Mouse (Mus musculus): ENCODE measurements around the gene Atf7ip. TPM values are rescaled to one million over a fixed set of nuclear protein-coding genes. Genes with fewer than 3 reads are reported as not detected.

Gene Atf7ip
- polyA plus RNA-seq, 1 experiment from 2014 or later: 49.7 TPM

DNA sequence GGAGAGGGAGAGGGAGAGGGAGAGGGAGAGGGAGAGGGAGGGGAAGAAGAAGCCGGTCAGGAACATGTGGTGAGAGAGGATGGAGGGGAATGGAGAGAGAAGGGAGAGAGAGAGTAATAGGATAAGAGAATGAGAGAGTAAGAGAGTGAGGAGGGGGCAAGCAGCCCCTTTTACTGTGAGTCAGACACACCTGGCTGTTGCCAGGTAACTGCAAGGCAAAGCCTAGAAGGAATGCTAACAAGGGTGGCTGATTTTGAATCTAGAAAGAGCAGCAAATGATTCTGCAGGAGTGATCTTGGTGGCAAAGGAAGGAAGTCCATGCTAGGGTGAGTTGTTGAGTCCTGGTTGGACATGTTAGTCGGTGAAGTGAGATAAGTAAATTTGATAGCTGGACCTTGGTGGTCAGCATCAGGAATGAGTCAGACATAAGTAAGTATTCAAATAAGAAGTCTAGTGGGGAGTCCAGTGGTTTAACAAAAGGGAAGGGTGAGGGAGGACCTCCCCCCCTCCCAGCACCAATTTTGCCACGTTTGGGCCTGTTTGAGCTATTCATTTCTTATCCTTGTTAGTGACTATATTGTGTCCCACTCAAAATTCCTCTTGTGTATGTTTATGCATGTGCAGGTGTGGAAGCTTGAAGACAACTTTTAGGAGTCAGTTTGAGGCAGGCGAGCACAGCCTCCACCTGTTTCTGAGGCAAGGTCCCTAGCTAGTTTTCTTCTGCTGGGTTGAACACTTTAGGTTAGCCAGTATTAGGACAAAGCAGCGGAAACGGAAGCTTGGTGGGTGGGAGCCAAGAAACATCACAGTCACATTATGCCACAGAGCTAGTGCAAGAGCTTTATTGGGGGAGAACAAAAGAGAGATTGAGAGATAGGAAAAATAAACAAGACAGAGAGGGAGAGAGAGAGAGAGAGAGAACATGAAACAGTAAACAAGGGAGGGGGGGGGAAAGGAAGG, 15.2 kb upstream of the Atf7ip start:
- Histone ChIP-seq H3K36me3 (ENCODE audit: control insufficient read depth, insufficient read depth, low read length) (no peaks in the 10 kb centered on the region), H3K4me1 (ENCODE audit: control insufficient read depth, insufficient read depth, low read length) (no peaks in the 10 kb centered on the region), H3K27me3 (ENCODE audit: control insufficient read depth, insufficient read depth, low read length) (no peaks in the 10 kb centered on the region), H3K4me3 (ENCODE audit: low read depth, low read length) (no peak overlapping the region), H3K4me2 (no peak overlapping the region), H3K9me3 (replicated peaks; ENCODE audit: control insufficient read depth, low read length) (no peaks in the 10 kb centered on the region), H3K9ac (ENCODE audit: low read depth, low read length) (no peak overlapping the region), H3K27ac (ENCODE audit: low read depth, low read length) (no peak overlapping the region)
- ATAC-seq (replicated peaks; ENCODE audit: insufficient number of reproducible peaks, low FRiP score, low TSS enrichment): no peak
- whole genome bisulfite sequencing (ENCODE audit: insufficient replicate concordance): 61% methylated on average over 6 of the region's 6 CpGs

DNA sequence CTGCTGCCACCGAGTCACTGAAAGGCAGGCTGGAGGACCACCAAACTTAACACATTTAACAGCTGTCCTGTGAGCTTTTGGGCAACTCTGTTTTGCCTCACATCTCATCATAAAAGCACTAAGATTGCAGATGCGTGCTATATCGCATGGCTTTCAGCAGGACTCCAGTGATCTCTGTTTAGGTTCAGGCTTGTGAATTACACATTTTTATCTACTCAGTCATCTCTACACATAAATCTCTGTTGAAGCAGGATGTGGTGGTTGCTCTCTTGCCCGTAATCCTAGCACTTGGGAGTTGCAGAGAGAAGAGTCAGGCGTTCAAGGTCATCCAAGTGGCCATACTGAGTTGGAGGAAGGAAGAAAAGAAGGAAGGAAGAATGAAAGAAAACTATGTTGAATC, 14.3 kb upstream of the Atf7ip start:
- no peak overlapping the region for H3K27ac ChIP-seq (ENCODE audit: low read depth, low read length)
- ATAC-seq (replicated peaks; ENCODE audit: insufficient number of reproducible peaks, low FRiP score, low TSS enrichment): no peak
- H3K4me3 ChIP-seq (ENCODE audit: low read depth, low read length): no peak overlapping the region
- H3K9ac ChIP-seq (ENCODE audit: low read depth, low read length): no peak overlapping the region
- no peaks in the 10 kb centered on the region for H3K27me3 ChIP-seq (ENCODE audit: control insufficient read depth, insufficient read depth, low read length)
- no peaks in the 10 kb centered on the region for H3K4me1 ChIP-seq (ENCODE audit: control insufficient read depth, insufficient read depth, low read length)
- no peaks in the 10 kb centered on the region for H3K36me3 ChIP-seq (ENCODE audit: control insufficient read depth, insufficient read depth, low read length)
- H3K9me3 ChIP-seq (replicated peaks; ENCODE audit: control insufficient read depth, low read length): no peaks in the 10 kb centered on the region
- H3K4me2 ChIP-seq: no peak overlapping the region
- WGBS (ENCODE audit: insufficient replicate concordance): 80% methylated on average over 5 of the region's 5 CpGs

DNA sequence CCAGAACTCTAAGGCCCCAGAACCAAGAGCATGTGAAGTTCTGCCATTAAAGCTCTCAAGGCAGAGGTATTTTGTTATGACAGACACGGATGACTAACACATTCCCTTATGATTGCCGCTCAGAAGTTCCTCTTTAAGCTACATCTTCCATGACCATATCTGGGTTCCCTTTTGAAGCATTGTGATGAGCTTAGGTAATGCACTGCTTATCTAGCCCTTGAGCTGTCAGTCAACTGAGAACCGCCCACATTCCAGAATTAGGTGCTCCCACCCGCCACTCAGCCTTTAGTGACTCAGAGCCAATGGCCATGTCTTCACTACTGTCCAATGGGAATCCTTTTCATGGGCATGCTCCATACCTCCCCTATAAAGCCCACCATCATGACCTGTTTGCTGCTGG, 13.7 kb upstream of the Atf7ip start:
- H3K4me3 ChIP-seq (ENCODE audit: low read depth, low read length): no peak overlapping the region
- 0 out of 2 replicates have a peak, but pooled peaks have one; percentile 26 for ATAC-seq (replicated peaks; ENCODE audit: insufficient number of reproducible peaks, low FRiP score, low TSS enrichment)
- 60% methylated on average over 4 of the region's 4 CpGs for WGBS (ENCODE audit: insufficient replicate concordance)
- no peaks in the 10 kb centered on the region for H3K27me3 ChIP-seq (ENCODE audit: control insufficient read depth, insufficient read depth, low read length)
- no peak overlapping the region for H3K9ac ChIP-seq (ENCODE audit: low read depth, low read length)
- no peaks in the 10 kb centered on the region for H3K9me3 ChIP-seq (replicated peaks; ENCODE audit: control insufficient read depth, low read length)
- no peak overlapping the region for H3K27ac ChIP-seq (ENCODE audit: low read depth, low read length)
- no peak overlapping the region for H3K4me2 ChIP-seq
- H3K36me3 ChIP-seq (ENCODE audit: control insufficient read depth, insufficient read depth, low read length): no peaks in the 10 kb centered on the region
- no peaks in the 10 kb centered on the region for H3K4me1 ChIP-seq (ENCODE audit: control insufficient read depth, insufficient read depth, low read length)

DNA sequence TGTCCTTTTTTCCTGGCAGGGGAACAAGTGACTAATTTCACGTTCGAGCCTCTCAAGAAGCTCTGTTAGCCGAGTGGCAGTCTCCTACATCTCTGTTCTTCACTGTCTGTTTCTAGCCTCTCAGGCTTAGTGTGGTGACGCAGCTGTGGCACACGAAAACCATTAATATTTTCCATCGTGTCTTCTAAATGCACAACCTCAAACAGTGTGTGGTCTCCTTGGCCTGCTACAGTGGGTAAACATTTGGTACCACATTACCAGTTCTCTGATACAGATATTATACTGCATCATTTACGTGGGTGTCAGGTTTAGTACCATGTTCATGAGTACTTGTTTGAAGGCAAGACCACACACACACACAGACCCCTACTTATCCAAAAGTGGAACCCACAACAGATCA, 12.5 kb upstream of the Atf7ip start:
- Histone ChIP-seq H3K4me1 (ENCODE audit: control insufficient read depth, insufficient read depth, low read length) (no peaks in the 10 kb centered on the region), H3K4me3 (ENCODE audit: low read depth, low read length) (no peak overlapping the region), H3K9ac (ENCODE audit: low read depth, low read length) (no peak overlapping the region), H3K36me3 (ENCODE audit: control insufficient read depth, insufficient read depth, low read length) (no peaks in the 10 kb centered on the region), H3K4me2 (no peak overlapping the region), H3K27ac (ENCODE audit: low read depth, low read length) (no peak overlapping the region), H3K27me3 (ENCODE audit: control insufficient read depth, insufficient read depth, low read length) (no peaks in the 10 kb centered on the region), H3K9me3 (replicated peaks; ENCODE audit: control insufficient read depth, low read length) (no peaks in the 10 kb centered on the region)
- no peak for ATAC-seq (replicated peaks; ENCODE audit: insufficient number of reproducible peaks, low FRiP score, low TSS enrichment)
- WGBS (ENCODE audit: insufficient replicate concordance): 91% methylated on average over 7 of the region's 7 CpGs

DNA sequence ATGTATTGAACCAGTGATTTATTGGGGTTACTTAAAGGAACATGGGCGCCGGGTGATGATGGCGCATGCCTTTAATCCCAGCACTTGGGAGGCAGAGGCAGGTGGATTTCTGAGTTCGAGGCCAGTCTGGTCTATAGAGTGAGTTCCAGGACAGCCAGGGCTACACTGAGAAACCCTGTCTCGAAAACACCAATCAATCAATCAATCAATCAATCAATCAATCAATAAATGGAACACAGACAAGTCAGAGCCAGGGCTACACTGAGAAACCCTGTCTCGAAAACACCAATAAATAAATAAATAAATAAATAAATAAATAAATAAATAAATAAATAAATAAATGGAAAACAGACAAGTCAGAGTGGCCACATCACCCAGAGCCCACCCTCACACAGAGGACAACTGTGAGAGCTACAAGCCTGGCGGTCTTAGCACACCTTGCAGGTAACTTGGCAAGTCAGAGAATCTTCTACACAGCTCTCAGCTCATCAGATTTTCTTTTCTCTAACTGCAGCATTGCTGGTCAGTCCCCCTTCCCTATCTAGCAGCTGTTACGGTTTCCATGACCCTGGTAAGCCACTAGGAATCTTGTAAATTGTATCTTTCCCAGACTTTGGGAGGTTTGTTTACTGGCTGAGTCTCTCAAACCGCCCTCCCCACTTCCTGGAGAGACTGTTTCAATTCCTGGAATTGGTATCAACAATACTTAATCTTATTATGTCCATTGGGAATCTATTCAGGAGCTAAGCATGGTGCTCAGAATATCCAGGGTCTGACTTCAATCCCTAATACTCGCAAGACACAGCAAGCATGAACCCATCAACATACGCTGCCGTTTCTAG, 11.8 kb upstream of the Atf7ip start:
- no peaks in the 10 kb centered on the region for H3K9me3 ChIP-seq (replicated peaks; ENCODE audit: control insufficient read depth, low read length)
- H3K9ac ChIP-seq (ENCODE audit: low read depth, low read length): no peak overlapping the region
- ATAC-seq (replicated peaks; ENCODE audit: insufficient number of reproducible peaks, low FRiP score, low TSS enrichment): no peak
- no peak overlapping the region for H3K4me3 ChIP-seq (ENCODE audit: low read depth, low read length)
- no peak overlapping the region for H3K4me2 ChIP-seq
- no peak overlapping the region for H3K27ac ChIP-seq (ENCODE audit: low read depth, low read length)
- WGBS (ENCODE audit: insufficient replicate concordance): 84% methylated on average over 12 of the region's 12 CpGs
- no peaks in the 10 kb centered on the region for H3K36me3 ChIP-seq (ENCODE audit: control insufficient read depth, insufficient read depth, low read length)
- no peaks in the 10 kb centered on the region for H3K4me1 ChIP-seq (ENCODE audit: control insufficient read depth, insufficient read depth, low read length)
- no peaks in the 10 kb centered on the region for H3K27me3 ChIP-seq (ENCODE audit: control insufficient read depth, insufficient read depth, low read length)

DNA sequence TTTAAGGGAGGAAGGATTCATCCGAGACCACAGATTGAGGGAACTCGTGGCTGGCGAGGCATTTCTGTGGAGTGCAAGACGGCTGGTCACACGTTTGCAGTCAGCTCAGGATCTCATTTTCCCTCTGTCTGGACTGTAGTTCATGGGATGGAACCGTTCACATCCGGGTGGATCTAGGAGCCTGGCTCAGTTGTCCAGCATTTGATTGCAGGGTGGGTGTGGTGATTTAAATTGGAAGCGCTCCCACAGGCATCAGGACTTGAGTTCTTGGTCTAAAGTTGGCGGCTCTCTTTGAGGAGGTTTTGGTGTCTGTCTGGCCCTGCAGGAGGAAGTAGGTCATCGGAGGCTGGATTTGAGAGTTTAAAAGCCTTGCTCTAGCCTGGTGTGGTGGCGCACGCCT, 10.9 kb upstream of the Atf7ip start:
- ATAC-seq (replicated peaks; ENCODE audit: insufficient number of reproducible peaks, low FRiP score, low TSS enrichment): no peak
- Histone ChIP-seq H3K27me3 (ENCODE audit: control insufficient read depth, insufficient read depth, low read length) (no peaks in the 10 kb centered on the region), H3K9me3 (replicated peaks; ENCODE audit: control insufficient read depth, low read length) (no peaks in the 10 kb centered on the region), H3K36me3 (ENCODE audit: control insufficient read depth, insufficient read depth, low read length) (no peaks in the 10 kb centered on the region), H3K27ac (ENCODE audit: low read depth, low read length) (no peak overlapping the region), H3K9ac (ENCODE audit: low read depth, low read length) (no peak overlapping the region), H3K4me1 (ENCODE audit: control insufficient read depth, insufficient read depth, low read length) (no peaks in the 10 kb centered on the region), H3K4me3 (ENCODE audit: low read depth, low read length) (no peak overlapping the region), H3K4me2 (no peak overlapping the region)
- 91% methylated on average over 12 of the region's 12 CpGs for WGBS (ENCODE audit: insufficient replicate concordance)

DNA sequence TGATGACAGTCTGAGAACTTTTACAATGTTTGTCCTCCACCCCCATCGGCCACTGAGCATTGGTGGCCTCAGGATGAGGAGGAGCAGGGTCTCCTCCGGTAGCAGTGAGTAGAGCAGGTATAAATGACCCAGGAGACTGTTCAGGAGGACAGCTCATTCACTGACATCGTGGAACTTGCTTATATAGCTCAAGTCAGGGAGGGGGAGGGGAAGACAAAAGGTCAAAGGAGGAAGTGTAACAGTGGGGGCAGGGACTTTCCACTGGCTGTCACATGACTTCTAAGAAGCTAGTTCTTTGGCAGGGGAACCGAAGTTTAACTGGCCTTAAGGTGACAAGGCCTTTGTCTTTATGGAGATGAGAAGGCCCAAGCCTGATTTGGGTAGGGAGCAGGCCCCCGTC, 8.2 kb upstream of the Atf7ip start:
- 69% methylated on average over 5 of the region's 5 CpGs for WGBS (ENCODE audit: insufficient replicate concordance)
- Histone ChIP-seq H3K4me2 (no peak overlapping the region), H3K27me3 (ENCODE audit: control insufficient read depth, insufficient read depth, low read length) (no peaks in the 10 kb centered on the region), H3K9me3 (replicated peaks; ENCODE audit: control insufficient read depth, low read length) (no peaks in the 10 kb centered on the region), H3K4me1 (ENCODE audit: control insufficient read depth, insufficient read depth, low read length) (no peaks in the 10 kb centered on the region), H3K36me3 (ENCODE audit: control insufficient read depth, insufficient read depth, low read length) (no peaks in the 10 kb centered on the region), H3K9ac (ENCODE audit: low read depth, low read length) (no peak overlapping the region), H3K4me3 (ENCODE audit: low read depth, low read length) (no peak overlapping the region), H3K27ac (ENCODE audit: low read depth, low read length) (no peak overlapping the region)
- no peak for ATAC-seq (replicated peaks; ENCODE audit: insufficient number of reproducible peaks, low FRiP score, low TSS enrichment)

DNA sequence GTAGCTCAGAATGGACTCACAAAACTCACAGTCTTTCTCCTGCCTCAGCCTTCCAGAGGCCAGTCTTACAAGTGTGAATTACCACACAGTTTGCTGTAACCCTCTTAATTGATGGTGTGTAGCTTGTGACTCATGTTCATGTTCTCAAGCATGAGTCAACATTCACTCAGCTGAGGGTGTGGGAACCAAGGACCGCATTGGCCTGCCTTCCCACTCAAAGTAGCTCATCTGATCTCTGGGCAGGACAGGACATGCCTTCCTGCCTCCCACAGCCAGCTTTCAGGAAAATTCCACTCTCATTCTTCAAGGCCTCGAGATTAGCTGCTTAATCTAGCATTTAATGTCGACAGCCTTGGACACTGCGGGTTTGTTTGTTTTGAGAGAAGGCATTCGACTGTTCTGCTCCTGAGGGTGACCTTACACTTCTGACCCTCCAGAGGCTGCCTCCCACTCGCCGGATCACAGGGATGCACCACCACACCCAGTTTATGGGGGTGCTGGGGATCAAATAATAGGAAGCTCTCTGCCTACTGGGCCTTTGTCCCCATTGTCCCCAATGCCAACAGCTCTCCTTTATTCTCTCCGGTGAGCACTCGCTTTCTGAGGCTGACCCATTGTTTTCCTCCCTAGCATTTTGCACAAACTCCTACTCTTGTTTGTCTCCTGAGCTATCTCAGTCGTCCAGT, 6.5 kb upstream of the Atf7ip start:
- Histone ChIP-seq H3K27ac (ENCODE audit: low read depth, low read length) (no peak overlapping the region), H3K4me3 (ENCODE audit: low read depth, low read length) (no peak overlapping the region), H3K36me3 (ENCODE audit: control insufficient read depth, insufficient read depth, low read length) (no peaks in the 10 kb centered on the region), H3K9me3 (replicated peaks; ENCODE audit: control insufficient read depth, low read length) (no peaks in the 10 kb centered on the region), H3K9ac (ENCODE audit: low read depth, low read length) (no peak overlapping the region), H3K4me1 (ENCODE audit: control insufficient read depth, insufficient read depth, low read length) (no peaks in the 10 kb centered on the region), H3K4me2 (no peak overlapping the region), H3K27me3 (ENCODE audit: control insufficient read depth, insufficient read depth, low read length) (no peaks in the 10 kb centered on the region)
- WGBS (ENCODE audit: insufficient replicate concordance): 48% methylated on average over 10 of the region's 10 CpGs
- no peak for ATAC-seq (replicated peaks; ENCODE audit: insufficient number of reproducible peaks, low FRiP score, low TSS enrichment)
